Mouse (Mus musculus): ENCODE results near the gene Amz2. TPM values are rescaled to one million over a fixed set of nuclear protein-coding genes. Genes with fewer than 3 reads are reported as not detected.
A peak's percentile ranks its signal among the peaks of the same experiment; 100 is the strongest.

The Amz2 gene
- total RNA-seq, 2 experiments from 2014 or later = 54.7 to 64.7 TPM

- no peak for TF ChIP-seq CTCF (conservative IDR thresholded peaks at IDR 0.05)
- no peak overlapping the region for H3K4me3 ChIP-seq
- H3K27ac ChIP-seq = no peak overlapping the region
- no peak for DNase-seq (ENCODE audit: low spot score in 2 of 2)
Observed at GRCm38 (mm10) chr11:109494890-109495770, 69.4 kb downstream of the Amz2 start.

GRCm38 (mm10) chr11:109495771-109496474 is 70.2 kb downstream of the Amz2 start:
- H3K4me3 ChIP-seq = no peak overlapping the region
- no peak for TF ChIP-seq CTCF (conservative IDR thresholded peaks at IDR 0.05)
- H3K27ac ChIP-seq = no peak overlapping the region
- no peak for DNase-seq (ENCODE audit: low spot score in 2 of 2)

- TF ChIP-seq CTCF (conservative IDR thresholded peaks at IDR 0.05) = no peak
- no peak overlapping the region for H3K27ac ChIP-seq
- no peak for DNase-seq (ENCODE audit: low spot score in 2 of 2)
- no peak overlapping the region for H3K4me3 ChIP-seq
Observed at GRCm38 (mm10) chr11:109496475-109496993, 70.8 kb downstream of the Amz2 start.

- peak in 1 of 2 experiments; percentile 26 for DNase-seq (ENCODE audit: low spot score in 2 of 2)
- H3K27ac ChIP-seq = no peak overlapping the region
Observed at GRCm38 (mm10) chr11:109496996-109497714, 71.4 kb downstream of the Amz2 start.

GRCm38 (mm10) chr11:109497990-109498389 is 72.2 kb downstream of the Amz2 start:
- no peak for DNase-seq (ENCODE audit: low spot score in 2 of 2)
- H3K27ac ChIP-seq = no peak overlapping the region
- no peak for TF ChIP-seq CTCF (conservative IDR thresholded peaks at IDR 0.05)
- H3K4me3 ChIP-seq = no peak overlapping the region

More at GRCm38 (mm10) chr11:109496996-109497714, 71.4 kb downstream of the Amz2 start:
- no peak overlapping the region for H3K4me3 ChIP-seq
- no peak for TF ChIP-seq CTCF (conservative IDR thresholded peaks at IDR 0.05)

- no peak overlapping the region for H3K27ac ChIP-seq
- DNase-seq (ENCODE audit: low spot score in 2 of 2) = no peak
- no peak for TF ChIP-seq CTCF (conservative IDR thresholded peaks at IDR 0.05)
- no peak overlapping the region for H3K4me3 ChIP-seq
Observed at GRCm38 (mm10) chr11:109500206-109500605, 74.5 kb downstream of the Amz2 start.

Small RNAs within 50 kb of the gene (microRNA-seq; reads per million reads assigned to microRNA genes)
- 0 reads per million in 2 experiments for gene Gm25540

Other genes with a start within 250 kb of the Amz2 start
- 10 to 100 TPM; 15.1 to 16.2 TPM for gene Rgs9, start 127.8 kb upstream of the Amz2 start, total RNA-seq (2021)
- 10 to 100 TPM; 55.5 to 60.9 TPM for gene Gna13, start 63.1 kb upstream of the Amz2 start, total RNA-seq (2021)
- gene 9930022D16Rik, start 12.0 kb upstream of the Amz2 start, total RNA-seq (2021) = not detected
- 10 to 100 TPM; 11.7 to 13.9 TPM for gene Arsg, start 47.4 kb downstream of the Amz2 start, total RNA-seq (2021)
- gene Slc16a6, start 47.7 kb downstream of the Amz2 start, total RNA-seq (2021) = 1 to 10 TPM; 7.2 to 8.1 TPM
- gene Wipi1, start 186.0 kb downstream of the Amz2 start, total RNA-seq (2021) = 10 to 100 TPM; 21.6 to 22.2 TPM
- 100 to 1,000 TPM; 522 to 554 TPM for gene Prkar1a, start 223.5 kb downstream of the Amz2 start, total RNA-seq (2021)

All from layer of hippocampus, adult 2 months (tissue).